Mouse (Mus musculus) stomach, embryonic 14.5 days (tissue): ENCODE measurements around the gene Tardbp. TPM values are rescaled to one million over a fixed set of nuclear protein-coding genes. Genes with fewer than 3 reads are reported as not detected.

Experiments used
- ATAC-seq: fragments of 200-750 bp; cut with Nextera tagmentation; 2 replicates; pipeline ENCODE4 v1.8.0; 2017; ENCODE audit warnings: low read depth, moderate TSS enrichment; ENCODE audit not compliant: insufficient number of reproducible peaks, insufficient read depth, low FRiP score
- H3K27ac ChIP-seq: fragments of 300-500 bp; sonication (generic); 2 replicates; pipeline ENCODE4 v1.5.1; 2014; ENCODE audit warnings: mild to moderate bottlenecking, low read length, moderate library complexity, mixed read lengths
- H3K27me3 ChIP-seq: fragments of 300-500 bp; sonication (generic); 2 replicates; pipeline ENCODE4 v1.6.1; 2014; ENCODE audit warnings: low read length, control low read depth, mixed read lengths; ENCODE audit not compliant: control insufficient read depth, insufficient read depth
- H3K36me3 ChIP-seq: fragments of 300-500 bp; sonication (generic); 2 replicates; pipeline ENCODE4 v1.6.1; 2014; ENCODE audit warnings: mild to moderate bottlenecking, control low read depth, low read length, moderate library complexity, mixed read lengths; ENCODE audit not compliant: control insufficient read depth, insufficient read depth
- H3K4me1 ChIP-seq: fragments of 300-500 bp; sonication (generic); 2 replicates; pipeline ENCODE4 v1.6.1; 2014; ENCODE audit warnings: low read length, control low read depth, mixed read lengths; ENCODE audit not compliant: control insufficient read depth, insufficient read depth
- H3K4me2 ChIP-seq: fragments of 300-500 bp; sonication (generic); replicated peaks from 2 replicates; pipeline ENCODE4 v1.6.1; 2014; ENCODE audit warnings: low read depth, low read length, control low read depth
- H3K4me3 ChIP-seq: fragments of 300-500 bp; sonication (generic); 2 replicates; pipeline ENCODE4 v1.5.1; 2014; ENCODE audit warnings: low read depth, low read length, control low read depth
- H3K9ac ChIP-seq: fragments of 300-500 bp; sonication (generic); replicated peaks from 2 replicates; pipeline ENCODE4 v1.6.1; 2014; ENCODE audit warnings: low read depth, mild to moderate bottlenecking, control low read depth, low read length, moderate library complexity, mixed read lengths
- H3K9me3 ChIP-seq: fragments of 300-500 bp; sonication (generic); 2 replicates; pipeline ENCODE4 v1.6.1; 2016; ENCODE audit warnings: low read depth, low read length, control low read depth; ENCODE audit not compliant: control insufficient read depth
- WGBS: fragments of 180-500 bp; shearing (Covaris S2); extraction: QIAGEN DNeasy Blood & Tissue Kit; methylation state at CpG from one replicate; pipeline ENCODE4 v1.1.7; 2014; 5-methylcytosine and 5-hydroxymethylcytosine counted together
- polyA plus RNA-seq: library from polyadenylated mRNA; unstranded; fragments of >200 nt; fragmentation: Nextera tagmentation; extraction: Ambion mirVana; gene quantifications from 2 replicates; pipeline ENCODE4 v1.2.1, GENCODE M21; 2014

Tardbp gene
- polyA plus RNA-seq, 1 experiment from 2014 or later = 154 TPM

DNA sequence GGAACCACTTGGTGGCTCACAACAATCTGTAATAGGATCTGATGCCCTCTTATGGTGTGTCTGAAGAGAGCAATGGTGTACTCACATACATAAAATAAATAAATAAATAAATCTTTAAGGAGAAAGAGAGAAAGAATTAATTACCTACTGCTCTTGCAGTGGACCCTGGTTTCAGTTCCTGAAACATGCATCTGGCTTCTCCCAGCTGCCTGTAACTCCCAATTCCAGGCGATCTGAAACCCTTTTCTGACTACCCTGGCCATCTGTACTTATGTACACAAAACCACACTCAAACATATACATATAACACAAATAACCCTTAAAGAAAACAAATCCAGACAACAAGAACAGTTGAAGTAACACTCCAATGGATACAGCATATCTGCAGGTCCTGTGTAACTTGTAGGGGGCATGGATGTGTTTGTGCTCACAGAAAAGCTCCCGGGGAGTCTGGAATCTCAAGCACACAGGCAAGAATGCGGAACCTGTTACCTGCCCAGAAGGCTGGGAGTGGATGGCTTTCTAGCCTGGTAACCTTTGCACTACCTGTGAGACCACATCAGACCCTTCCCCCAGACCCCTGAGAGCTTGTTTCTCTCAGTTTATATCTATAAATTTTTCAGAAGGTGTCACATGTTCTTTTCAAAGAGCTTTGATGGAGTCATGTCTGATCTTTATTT, 5.3 kb upstream of the Tardbp start:
- H3K4me1 ChIP-seq = 0 out of 2 replicates have a peak, but pooled peaks cover 2% of the 10 kb centered on the region
- no peak overlapping the region for H3K4me3 ChIP-seq
- peak overlapping the region; percentile 0; the same call in 1 of the 2 replicates for H3K27ac ChIP-seq
- no peaks in the 10 kb centered on the region for H3K36me3 ChIP-seq
- H3K4me2 ChIP-seq = no peak overlapping the region
- no peak overlapping the region for H3K9ac ChIP-seq
- ATAC-seq = 0 out of 2 replicates have a peak, but pooled peaks have one; percentile 33
- H3K27me3 ChIP-seq = no peaks in the 10 kb centered on the region
- WGBS = 53% methylated on average over 3 of the region's 3 CpGs
- no peaks in the 10 kb centered on the region for H3K9me3 ChIP-seq

DNA sequence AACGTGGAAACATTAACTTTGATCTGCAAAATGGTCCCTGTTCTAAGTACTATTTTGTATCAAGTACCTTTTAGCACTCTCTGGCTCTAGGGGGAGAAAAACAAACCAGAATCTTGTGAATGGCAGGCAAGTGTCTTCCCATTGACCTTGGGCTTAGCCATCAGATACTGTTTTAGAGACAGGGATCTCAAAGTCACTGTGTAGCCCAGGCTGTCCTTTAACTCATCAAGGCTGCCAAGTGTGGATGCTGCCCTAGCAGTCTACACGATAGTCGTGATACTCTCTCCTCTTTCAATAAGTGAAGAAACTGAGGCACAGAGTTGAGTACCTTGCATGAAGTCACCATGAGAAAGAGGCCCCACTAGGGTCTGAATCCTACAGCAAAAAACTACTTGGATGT, 427 bp upstream of the Tardbp start:
- Histone ChIP-seq H3K36me3 (peaks cover 26% of the 10 kb centered on the region), H3K9ac (0 out of 2 replicates have a peak overlapping the region, but pooled peaks have one; percentile 99), H3K27ac (no peak overlapping the region), H3K4me3 (peak overlapping the region; percentile 100), H3K4me1 (peaks cover 15% of the 10 kb centered on the region; the same call in 1 of the 2 replicates), H3K27me3 (no peaks in the 10 kb centered on the region), H3K4me2 (peak overlapping the region; percentile 42), H3K9me3 (no peaks in the 10 kb centered on the region)
- no peak; the same call in 1 of the 2 replicates for ATAC-seq
- 55% methylated on average over 3 of the region's 3 CpGs for WGBS

DNA sequence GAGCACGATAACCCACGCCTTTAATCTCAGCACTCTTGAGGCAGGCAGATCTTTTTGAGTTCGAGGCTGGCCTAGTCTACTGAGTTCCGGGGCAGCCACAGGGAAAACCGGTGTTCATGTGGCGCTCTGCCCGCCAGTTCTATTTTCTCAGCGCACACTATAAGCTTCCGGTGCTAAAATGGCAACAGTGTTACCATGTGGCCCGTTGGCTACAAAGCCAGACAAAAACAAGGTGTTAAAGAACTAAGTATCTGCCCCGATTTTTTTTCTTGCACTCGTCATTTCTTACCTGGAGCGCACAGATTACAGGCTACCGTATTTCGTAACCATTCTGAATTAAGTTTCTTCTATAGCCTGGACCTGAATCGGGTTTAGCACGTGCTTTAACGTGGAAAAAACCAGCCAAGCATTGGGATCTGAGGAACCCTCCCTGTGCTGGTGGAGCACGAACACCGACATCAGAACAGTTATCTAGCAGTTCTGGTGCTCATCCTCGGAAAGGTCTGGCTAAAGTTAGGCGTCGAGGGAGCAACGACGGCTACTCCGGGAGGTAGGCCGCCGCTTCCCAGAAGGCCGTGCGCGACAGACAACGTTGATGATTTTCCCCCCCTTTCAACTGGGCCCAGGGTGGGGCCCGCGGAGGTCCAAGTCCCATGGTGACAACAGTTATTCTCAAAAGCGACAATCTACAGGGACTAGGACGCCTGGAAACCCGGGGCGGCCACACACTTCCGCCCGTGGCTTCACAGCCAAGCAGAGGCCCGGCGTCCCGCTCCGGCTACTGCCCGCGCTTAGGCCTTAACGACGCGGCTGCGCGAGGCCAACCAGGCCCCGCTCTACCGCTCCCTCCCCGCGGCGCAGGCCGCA, 830 bp downstream of the Tardbp start:
- WGBS = under 1% methylated on average over 57 of the region's 57 CpGs
- Histone ChIP-seq H3K4me1 (peaks cover 15% of the 10 kb centered on the region; the same call in 1 of the 2 replicates), H3K4me2 (peak overlapping the region; percentile 85), H3K36me3 (peaks cover 39% of the 10 kb centered on the region), H3K27me3 (no peaks in the 10 kb centered on the region), H3K4me3 (peak overlapping the region; percentile 100), H3K27ac (peak overlapping the region; percentile 97), H3K9ac (peak overlapping the region; percentile 99), H3K9me3 (no peaks in the 10 kb centered on the region)
- ATAC-seq = peak; percentile 62

DNA sequence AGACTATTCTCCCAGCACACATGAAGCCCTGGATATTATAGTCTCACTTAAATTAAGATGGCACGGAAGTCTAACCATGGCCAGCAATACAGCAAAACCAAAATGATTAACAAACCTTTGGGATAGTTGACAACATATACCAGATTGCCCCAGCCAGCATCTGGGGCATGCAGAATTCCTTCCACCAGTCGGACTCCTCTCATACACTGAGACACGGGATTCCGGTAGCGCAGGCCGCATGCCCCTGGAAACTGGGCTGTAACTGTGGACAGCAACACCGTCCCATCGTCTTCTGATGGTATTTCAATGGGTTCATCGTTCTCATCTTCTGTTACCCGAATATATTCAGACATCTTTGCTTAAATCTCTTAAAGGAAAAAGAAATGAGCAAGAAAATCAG, 1.8 kb downstream of the Tardbp start:
- ATAC-seq = no peak

DNA sequence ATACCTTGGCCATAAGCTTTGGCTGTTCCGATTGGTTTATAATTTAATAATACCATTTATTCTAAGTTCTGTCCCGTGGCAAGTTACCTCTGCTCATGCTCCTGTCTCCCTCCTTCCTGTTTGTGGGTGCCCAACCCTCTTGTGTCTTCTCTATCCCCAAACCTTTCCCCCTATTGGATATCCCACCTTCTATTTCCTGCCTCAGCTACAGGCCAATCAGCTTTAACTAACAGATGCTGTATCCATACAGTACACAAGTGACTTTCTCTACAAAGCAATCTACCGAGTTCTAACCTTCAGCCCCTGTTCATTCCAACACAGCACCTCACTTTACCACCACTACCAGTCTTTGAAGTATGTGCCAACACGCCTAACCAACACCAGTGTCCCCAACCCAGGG, 3.2 kb downstream of the Tardbp start:
- H3K27ac ChIP-seq = no peak overlapping the region
- WGBS = 94% methylated on average over 4 of the region's 4 CpGs
- no peaks in the 10 kb centered on the region for H3K9me3 ChIP-seq
- no peaks in the 10 kb centered on the region for H3K27me3 ChIP-seq
- no peak for ATAC-seq
- peaks cover 63% of the 10 kb centered on the region for H3K36me3 ChIP-seq
- H3K4me2 ChIP-seq = no peak overlapping the region
- no peak overlapping the region for H3K4me3 ChIP-seq
- H3K9ac ChIP-seq = no peak overlapping the region
- peaks cover 15% of the 10 kb centered on the region; the same call in 1 of the 2 replicates for H3K4me1 ChIP-seq

More for the DNA sequence above, 1.8 kb downstream of the Tardbp start:
- Histone ChIP-seq H3K27ac (no peak overlapping the region), H3K9ac (no peak overlapping the region), H3K4me3 (peak overlapping the region; percentile 100), H3K9me3 (no peaks in the 10 kb centered on the region), H3K4me2 (peak overlapping the region; percentile 85), H3K27me3 (no peaks in the 10 kb centered on the region), H3K4me1 (peaks cover 15% of the 10 kb centered on the region; the same call in 1 of the 2 replicates), H3K36me3 (peaks cover 48% of the 10 kb centered on the region)
- 86% methylated on average over 10 of the region's 10 CpGs for WGBS

DNA sequence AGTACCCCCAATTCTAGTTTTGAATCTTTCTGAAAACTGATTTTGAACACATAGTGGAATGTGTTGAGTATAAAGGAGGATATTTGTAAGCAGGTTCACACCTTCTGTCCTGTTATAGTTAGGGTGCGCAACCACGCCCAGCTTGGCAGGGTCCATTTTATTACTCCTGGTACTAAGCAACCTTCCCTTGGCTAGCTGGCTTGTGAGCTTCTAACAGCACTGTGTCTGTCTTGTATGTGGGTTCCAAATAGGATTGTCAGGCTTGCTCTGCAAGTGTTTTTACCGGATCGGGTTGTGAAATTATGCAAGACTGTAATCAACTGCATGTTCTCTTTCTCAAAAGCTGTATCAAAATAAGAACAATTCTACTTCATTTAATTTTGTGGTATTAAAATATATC, 4.3 kb downstream of the Tardbp start:
- no peak overlapping the region for H3K27ac ChIP-seq
- no peaks in the 10 kb centered on the region for H3K9me3 ChIP-seq
- H3K4me3 ChIP-seq = no peak overlapping the region
- peaks cover 70% of the 10 kb centered on the region for H3K36me3 ChIP-seq
- no peak for ATAC-seq
- peaks cover 15% of the 10 kb centered on the region; the same call in 1 of the 2 replicates for H3K4me1 ChIP-seq
- WGBS = 92% methylated on average over 4 of the region's 4 CpGs
- no peak overlapping the region for H3K4me2 ChIP-seq
- H3K27me3 ChIP-seq = no peaks in the 10 kb centered on the region
- H3K9ac ChIP-seq = no peak overlapping the region

DNA sequence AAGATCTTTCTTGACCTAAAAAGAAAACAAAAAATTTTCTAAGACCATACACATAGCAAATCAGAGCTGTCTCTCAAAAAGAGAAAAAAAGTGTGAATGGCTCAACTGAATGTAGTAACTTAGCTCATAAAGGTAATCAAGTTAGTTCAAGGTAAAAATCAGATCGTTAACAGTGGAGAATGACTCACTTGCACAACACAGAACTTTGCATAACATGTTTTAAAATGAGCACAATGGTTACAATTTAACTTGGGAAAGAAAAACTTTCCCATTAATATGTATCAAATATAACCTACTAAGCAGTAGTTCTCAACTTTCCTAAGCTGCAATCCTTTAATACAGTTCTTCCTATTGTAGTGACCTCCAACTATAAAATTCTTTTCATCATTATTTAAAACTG, 6.1 kb downstream of the Tardbp start:
- H3K4me2 ChIP-seq = no peak overlapping the region
- no peaks in the 10 kb centered on the region for H3K27me3 ChIP-seq
- H3K9ac ChIP-seq = no peak overlapping the region
- no peak overlapping the region for H3K27ac ChIP-seq
- peaks cover 86% of the 10 kb centered on the region for H3K36me3 ChIP-seq
- no peak overlapping the region for H3K4me3 ChIP-seq
- 92% methylated on average over 1 of the region's 1 CpGs for WGBS
- peaks cover 12% of the 10 kb centered on the region; the same call in 1 of the 2 replicates for H3K4me1 ChIP-seq
- no peaks in the 10 kb centered on the region for H3K9me3 ChIP-seq
- no peak for ATAC-seq

DNA sequence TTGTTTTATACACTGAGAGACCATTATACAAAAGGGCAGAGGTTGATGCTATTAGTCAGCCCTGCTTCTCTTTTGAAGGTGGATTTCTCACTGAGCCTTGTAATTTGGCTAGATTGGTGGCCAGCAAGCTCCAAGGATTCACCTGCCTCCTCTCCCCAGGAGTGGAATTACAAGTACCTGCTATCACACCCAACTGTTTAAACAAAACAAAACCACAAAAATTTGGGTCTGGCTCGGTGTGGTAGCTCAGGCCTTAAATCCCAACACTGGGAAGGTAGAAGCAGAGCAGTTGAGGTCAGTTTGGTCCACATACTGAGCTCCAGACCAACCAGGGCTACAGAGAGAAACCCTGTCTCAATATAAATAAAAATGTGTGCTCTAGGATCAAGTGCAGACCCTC, 7.0 kb downstream of the Tardbp start:
- no peaks in the 10 kb centered on the region for H3K27me3 ChIP-seq
- WGBS = 52% methylated on average over 1 of the region's 1 CpGs
- no peak for ATAC-seq
- peaks cover 9% of the 10 kb centered on the region; the same call in 1 of the 2 replicates for H3K4me1 ChIP-seq
- no peak overlapping the region for H3K4me2 ChIP-seq
- H3K27ac ChIP-seq = no peak overlapping the region
- H3K36me3 ChIP-seq = peaks cover 91% of the 10 kb centered on the region
- no peak overlapping the region for H3K4me3 ChIP-seq
- no peak overlapping the region for H3K9ac ChIP-seq
- H3K9me3 ChIP-seq = no peaks in the 10 kb centered on the region
